Mouse (Mus musculus) fibroblast of lung, adult 2 months (primary cell): ENCODE results near the gene Drosha.

ENCODE experiments used
- DNase-seq: peaks from one replicate; pipeline ENCODE4 v3.0.0-alpha.2; 2011; ENCODE audit warnings: low read depth

Drosha gene

GRCm38 (mm10) chr15:12832599-12832998, 8.0 kb downstream of the Drosha start:
- no peak for DNase-seq

- no peak for DNase-seq
Observed at GRCm38 (mm10) chr15:12833385-12833784, 8.8 kb downstream of the Drosha start.

DNA sequence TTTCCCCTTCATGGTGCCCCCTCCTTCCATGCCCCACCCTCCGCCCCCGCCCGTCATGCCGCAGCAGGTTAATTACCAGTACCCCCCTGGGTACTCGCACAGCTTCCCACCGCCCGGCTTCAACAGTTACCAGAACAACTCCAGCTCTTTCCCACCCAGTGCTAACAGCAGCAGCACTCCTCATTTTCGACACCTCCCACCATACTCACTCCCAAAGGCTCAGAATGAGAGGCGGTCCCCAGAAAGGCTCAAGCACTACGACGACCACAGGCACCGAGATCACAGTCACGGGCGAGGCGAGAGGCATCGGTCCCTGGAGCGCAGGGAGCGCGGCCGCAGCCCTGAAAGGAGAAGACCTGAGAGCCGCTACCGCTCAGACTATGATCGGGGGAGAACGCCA, 9.6 kb downstream of the Drosha start:
- DNase-seq, result no peak

DNA sequence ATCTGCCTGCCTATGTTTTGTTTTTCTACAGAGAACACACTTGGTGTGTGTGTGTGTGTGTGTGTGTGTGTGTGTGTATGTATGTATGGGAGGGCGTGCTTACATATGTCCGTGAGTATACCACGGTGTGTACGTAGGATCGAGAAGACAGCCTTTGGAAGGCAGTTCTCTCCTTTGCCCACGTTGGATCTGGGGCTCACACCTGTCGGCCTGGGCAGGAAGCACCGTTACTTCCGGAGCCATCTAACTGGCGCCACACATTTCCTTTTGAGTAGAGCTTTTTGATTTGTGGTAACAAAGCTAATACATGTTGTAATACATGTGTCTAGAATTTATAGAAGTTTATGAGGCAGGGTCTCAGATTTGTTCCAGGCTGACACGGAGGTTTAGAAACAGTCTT, 16.1 kb downstream of the Drosha start:
- no peak for DNase-seq

DNA sequence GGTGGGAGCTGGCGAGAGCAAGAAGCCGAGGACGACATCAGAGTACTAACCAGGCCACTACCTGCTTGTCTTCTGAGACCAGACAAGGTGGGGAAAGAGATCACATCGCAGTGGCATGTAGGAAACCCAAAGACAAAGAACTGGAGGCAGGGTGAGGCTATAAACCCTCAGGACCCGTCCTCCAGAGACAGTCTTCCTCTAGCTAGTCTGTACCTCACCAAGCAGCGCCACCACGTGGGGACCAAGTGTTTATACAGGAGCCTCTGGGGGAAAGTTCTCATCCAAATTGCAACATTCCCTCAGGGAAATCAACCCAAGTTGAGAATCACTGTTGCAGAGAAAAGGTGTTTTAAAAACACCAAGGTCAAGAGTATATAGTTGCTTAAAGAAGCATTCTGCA, 18.2 kb downstream of the Drosha start:
- DNase-seq, result no peak

- peak; percentile 10 for DNase-seq
Observed at GRCm38 (mm10) chr15:12848196-12848975, 23.8 kb downstream of the Drosha start.

- DNase-seq, result no peak
Observed at GRCm38 (mm10) chr15:12849373-12849772, 24.8 kb downstream of the Drosha start.

- DNase-seq, result no peak
Observed at GRCm38 (mm10) chr15:12853471-12853870, 28.9 kb downstream of the Drosha start.

DNA sequence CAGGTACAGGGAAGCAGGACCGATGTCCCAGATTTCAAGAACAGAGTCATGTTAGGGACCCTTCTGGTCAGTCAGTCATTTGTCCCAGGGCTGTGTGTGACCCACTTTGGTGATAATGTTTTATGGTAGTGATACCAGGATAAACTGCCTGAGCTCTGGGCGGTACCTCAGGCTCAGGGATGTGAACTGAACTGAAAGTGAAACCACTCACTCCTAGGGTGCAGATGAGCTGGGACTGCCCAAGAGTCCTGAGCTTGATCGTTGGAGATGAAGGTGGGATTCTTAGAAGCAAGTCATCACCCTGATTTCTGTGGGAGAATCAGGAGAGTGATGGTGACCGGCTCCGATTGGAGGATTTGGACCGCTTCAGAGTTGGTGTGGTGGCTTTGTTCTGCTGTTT, 32.2 kb downstream of the Drosha start:
- DNase-seq, result no peak

GRCm38 (mm10) chr15:12857840-12858516, 33.4 kb downstream of the Drosha start:
- DNase-seq, result no peak

- no peak for DNase-seq
Observed at GRCm38 (mm10) chr15:12858645-12859044, 34.0 kb downstream of the Drosha start.

DNA sequence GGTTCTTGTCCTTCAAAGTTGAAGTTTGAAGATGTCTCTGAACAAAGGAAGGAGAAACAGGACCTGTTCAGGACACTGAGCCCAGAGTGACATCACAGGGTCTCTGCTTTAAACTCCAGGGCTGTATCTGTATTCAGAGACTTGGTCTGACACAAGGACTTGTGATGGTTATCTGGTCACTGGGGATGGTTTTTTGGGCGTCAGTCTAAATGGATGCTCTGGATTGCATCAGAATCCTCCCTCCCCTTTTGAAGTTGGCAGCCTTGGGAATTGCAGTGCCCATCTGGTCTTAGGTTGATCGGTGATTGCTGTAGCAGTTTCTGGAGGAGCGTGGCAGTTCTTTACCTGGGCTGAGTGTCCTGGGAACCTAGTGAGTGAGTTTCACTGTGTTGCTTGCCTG, 37.4 kb downstream of the Drosha start:
- no peak for DNase-seq

DNA sequence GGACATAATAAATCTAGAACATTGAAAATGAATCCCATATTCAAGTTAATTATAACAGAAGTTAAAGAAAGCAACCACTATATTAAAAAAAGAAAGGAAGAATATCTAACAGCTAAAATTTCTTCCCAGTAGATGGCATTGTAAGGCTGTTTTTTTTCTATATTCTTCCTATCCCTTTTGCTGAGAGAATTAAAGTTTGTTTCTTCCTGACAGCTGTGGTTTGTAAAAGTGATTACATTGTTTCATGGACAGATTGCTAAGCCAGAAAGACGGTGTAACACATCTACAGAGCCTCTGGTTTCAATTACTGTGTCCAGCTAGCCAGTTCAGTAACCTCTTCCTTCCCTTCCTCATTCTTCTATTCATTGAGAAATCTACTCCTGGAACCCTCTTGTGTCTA, 39.1 kb downstream of the Drosha start:
- no peak for DNase-seq

GRCm38 (mm10) chr15:12865595-12866314, 41.1 kb downstream of the Drosha start:
- DNase-seq, result no peak

- no peak for DNase-seq
Observed at GRCm38 (mm10) chr15:12867269-12867668, 42.7 kb downstream of the Drosha start.

GRCm38 (mm10) chr15:12875442-12876176, 51.0 kb downstream of the Drosha start:
- DNase-seq, result no peak

GRCm38 (mm10) chr15:12876266-12876665, 51.7 kb downstream of the Drosha start:
- no peak for DNase-seq

- no peak for DNase-seq
Observed at GRCm38 (mm10) chr15:12876881-12877280, 52.3 kb downstream of the Drosha start.

- no peak for DNase-seq
Observed at GRCm38 (mm10) chr15:12877934-12878333, 53.3 kb downstream of the Drosha start.

DNA sequence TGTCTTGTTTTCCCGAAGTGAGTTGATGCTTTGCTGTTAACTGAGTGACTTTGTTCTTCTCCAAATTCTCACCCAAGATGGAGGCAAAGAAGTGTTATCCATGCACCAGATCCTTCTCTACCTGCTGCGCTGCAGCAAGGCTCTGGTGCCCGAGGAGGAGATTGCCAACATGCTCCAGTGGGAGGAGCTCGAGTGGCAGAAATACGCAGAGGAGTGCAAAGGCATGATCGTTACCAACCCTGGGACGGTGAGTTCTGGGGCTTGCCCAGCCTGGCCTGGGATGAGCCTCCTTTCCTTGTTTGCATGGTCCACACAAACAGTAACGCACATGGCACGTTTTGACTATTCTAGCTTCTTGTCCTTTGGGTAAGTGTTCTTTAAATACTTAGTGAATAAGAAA, 54.0 kb downstream of the Drosha start:
- no peak for DNase-seq

GRCm38 (mm10) chr15:12879937-12880336, 55.3 kb downstream of the Drosha start:
- DNase-seq, result no peak

GRCm38 (mm10) chr15:12884855-12885254, 60.2 kb downstream of the Drosha start:
- DNase-seq, result no peak
